Mouse (Mus musculus): Measurements from ENCODE around the gene Snn. TPM values are rescaled to one million over a fixed set of nuclear protein-coding genes. Genes with fewer than 3 reads are reported as not detected.

Gene Snn
- polyA plus RNA-seq, 1 experiment from 2014 or later = 23.2 TPM

DNA sequence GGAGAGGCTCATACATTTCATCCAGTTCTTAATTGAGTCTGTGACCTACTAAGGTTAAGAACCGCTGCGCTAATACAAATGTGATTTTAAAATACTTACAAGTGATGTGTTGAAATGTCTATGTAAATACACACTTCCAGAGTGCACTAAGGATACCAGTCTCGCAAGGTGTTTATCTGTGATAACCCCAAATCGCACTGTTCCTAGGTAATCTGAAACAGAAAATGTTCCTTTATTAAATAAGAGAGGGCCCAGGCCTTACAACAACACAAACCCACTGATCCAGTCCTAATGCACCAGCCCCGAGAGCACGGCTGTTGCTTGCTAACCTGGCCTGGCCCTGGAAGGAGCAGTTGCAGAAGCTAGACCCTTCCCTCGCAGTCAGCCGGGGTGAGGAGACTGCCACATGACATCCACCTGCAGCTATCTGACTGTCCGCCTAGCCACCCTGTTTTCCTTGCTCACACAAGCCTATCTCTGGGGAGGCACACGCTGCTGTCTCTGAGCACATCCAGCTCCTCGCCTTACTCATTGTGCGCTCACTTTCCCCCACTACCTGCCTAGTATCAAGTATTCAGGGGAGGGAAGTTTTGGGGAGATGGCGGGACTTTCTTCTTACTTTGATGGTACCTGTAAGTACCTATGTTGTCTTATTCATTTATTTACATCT is 33.1 kb downstream of the Snn start:
- H3K9ac ChIP-seq = no peak overlapping the region
- 88% methylated on average over 13 of the region's 13 CpGs for WGBS
- H3K4me3 ChIP-seq (replicated peaks) = no peak overlapping the region
- ATAC-seq = no peak
- H3K9me3 ChIP-seq = no peaks in the 10 kb centered on the region
- H3K27me3 ChIP-seq (replicated peaks) = no peaks in the 10 kb centered on the region
- H3K27ac ChIP-seq = no peak overlapping the region
- H3K4me1 ChIP-seq (replicated peaks) = no peaks in the 10 kb centered on the region
- H3K4me2 ChIP-seq (replicated peaks) = no peak overlapping the region
- peaks cover 7% of the 10 kb centered on the region for H3K36me3 ChIP-seq

GRCm38 (mm10) chr16:11097301-11097700 is 36.6 kb downstream of the Snn start:
- H3K9me3 ChIP-seq = no peaks in the 10 kb centered on the region
- no peak overlapping the region for H3K4me2 ChIP-seq (replicated peaks)
- H3K4me3 ChIP-seq (replicated peaks) = no peak overlapping the region
- no peak overlapping the region for H3K27ac ChIP-seq
- H3K9ac ChIP-seq = no peak overlapping the region
- no peak for ATAC-seq
- H3K4me1 ChIP-seq (replicated peaks) = no peaks in the 10 kb centered on the region
- H3K27me3 ChIP-seq (replicated peaks) = no peaks in the 10 kb centered on the region
- 91% methylated on average over 3 of the region's 3 CpGs for WGBS
- peaks cover 5% of the 10 kb centered on the region; the same call in 1 of the 2 replicates for H3K36me3 ChIP-seq

DNA sequence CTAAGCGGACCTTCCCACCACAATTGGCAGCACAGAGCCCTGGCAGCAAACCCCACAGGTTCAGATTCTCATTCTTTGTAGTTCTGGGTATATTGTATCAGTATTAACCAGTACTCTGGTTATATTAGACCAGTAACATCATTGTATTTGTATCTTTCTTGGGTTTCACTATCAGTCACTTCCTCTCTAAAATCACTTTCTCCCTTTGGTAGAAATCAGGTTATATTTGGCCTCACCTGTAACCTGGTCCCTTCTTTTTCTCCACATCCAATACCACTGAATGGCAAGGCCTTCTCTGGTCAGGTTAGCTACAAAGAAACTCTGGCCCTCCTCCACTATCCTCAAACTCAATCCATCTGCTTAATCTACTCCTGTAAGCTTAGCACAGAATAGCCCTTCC is 44.2 kb downstream of the Snn start:
- H3K36me3 ChIP-seq = 0 out of 2 replicates have a peak, but pooled peaks cover 3% of the 10 kb centered on the region
- H3K4me3 ChIP-seq (replicated peaks) = no peak overlapping the region
- H3K9me3 ChIP-seq = no peaks in the 10 kb centered on the region
- no peaks in the 10 kb centered on the region for H3K4me1 ChIP-seq (replicated peaks)
- WGBS = 89% methylated on average over 1 of the region's 1 CpGs
- no peaks in the 10 kb centered on the region for H3K27me3 ChIP-seq (replicated peaks)
- no peak for ATAC-seq
- H3K4me2 ChIP-seq (replicated peaks) = no peak overlapping the region
- no peak overlapping the region for H3K9ac ChIP-seq
- H3K27ac ChIP-seq = no peak overlapping the region

GRCm38 (mm10) chr16:11109198-11109740 is 48.5 kb downstream of the Snn start:
- no peaks in the 10 kb centered on the region for H3K27me3 ChIP-seq (replicated peaks)
- H3K9ac ChIP-seq = no peak overlapping the region
- H3K36me3 ChIP-seq = no peaks in the 10 kb centered on the region
- no peak overlapping the region for H3K27ac ChIP-seq
- no peaks in the 10 kb centered on the region for H3K4me1 ChIP-seq (replicated peaks)
- no peak overlapping the region for H3K4me2 ChIP-seq (replicated peaks)
- H3K9me3 ChIP-seq = no peaks in the 10 kb centered on the region
- WGBS = 61% methylated on average over 4 of the region's 4 CpGs
- no peak overlapping the region for H3K4me3 ChIP-seq (replicated peaks)
- no peak for ATAC-seq

DNA sequence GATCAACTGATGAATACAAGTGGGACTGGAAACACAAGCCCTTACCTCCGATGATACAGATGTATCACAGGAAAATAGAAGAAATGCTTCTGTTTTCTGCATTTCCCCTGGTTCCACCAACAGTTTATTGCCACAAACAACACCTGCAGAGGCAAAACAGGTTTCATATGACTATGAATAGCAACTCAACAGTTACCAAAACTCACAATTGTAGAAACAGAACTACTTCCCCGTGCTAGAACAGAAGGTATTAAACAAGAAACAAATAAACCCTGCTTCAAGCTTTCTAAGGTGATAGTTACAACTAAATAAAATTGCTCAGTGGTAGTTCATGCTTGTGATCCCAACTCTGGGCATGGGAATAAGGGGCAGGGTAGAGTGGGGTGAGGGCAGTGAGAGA is 61.9 kb downstream of the Snn start:
- Histone ChIP-seq H3K4me3 (replicated peaks) (no peak overlapping the region), H3K27me3 (replicated peaks) (no peaks in the 10 kb centered on the region), H3K36me3 (peaks cover 10% of the 10 kb centered on the region), H3K27ac (no peak overlapping the region), H3K9me3 (no peaks in the 10 kb centered on the region), H3K4me1 (replicated peaks) (no peaks in the 10 kb centered on the region), H3K9ac (no peak overlapping the region), H3K4me2 (replicated peaks) (no peak overlapping the region)
- ATAC-seq = no peak
- 94% methylated on average over 2 of the region's 2 CpGs for WGBS

DNA sequence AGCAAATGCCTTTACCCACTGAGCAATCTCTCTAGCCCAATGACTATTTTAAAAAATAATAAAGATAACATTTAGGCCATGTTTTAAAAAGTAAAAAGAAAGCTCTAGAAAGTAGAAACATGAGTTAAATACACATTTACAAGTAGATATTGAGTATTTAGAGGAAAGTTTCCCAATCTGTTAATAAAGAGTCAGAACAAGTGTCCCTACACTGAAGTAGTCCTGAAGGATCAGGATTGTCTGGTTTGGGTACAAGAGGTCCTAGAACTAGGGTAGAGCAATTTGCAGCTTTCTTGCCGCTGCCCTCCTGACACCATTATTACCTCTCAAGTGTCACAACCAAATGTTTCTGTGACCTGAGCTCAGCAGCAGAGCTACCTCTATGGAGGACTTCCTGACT is 63.4 kb downstream of the Snn start:
- Histone ChIP-seq H3K27me3 (replicated peaks) (no peaks in the 10 kb centered on the region), H3K4me3 (replicated peaks) (no peak overlapping the region), H3K4me1 (replicated peaks) (no peaks in the 10 kb centered on the region), H3K4me2 (replicated peaks) (no peak overlapping the region), H3K27ac (no peak overlapping the region), H3K36me3 (peaks cover 9% of the 10 kb centered on the region; the same call in 1 of the 2 replicates), H3K9ac (no peak overlapping the region), H3K9me3 (no peaks in the 10 kb centered on the region)
- ATAC-seq = no peak
- 89% methylated on average over 1 of the region's 1 CpGs for WGBS

Other genes with a start within 250 kb of the Snn start
- gene Gm11172, start 248.0 kb upstream of the Snn start, polyA plus RNA-seq (2015; fragmentation: Nextera tagmentation; extraction: Ambion mirVana) = not detected in 2 replicates
- gene Rmi2, start 225.9 kb upstream of the Snn start, polyA plus RNA-seq (2015; fragmentation: Nextera tagmentation; extraction: Ambion mirVana) = 2.8 and 4.1 TPM in 2 replicates
- gene Litaf, start 5.2 kb downstream of the Snn start, polyA plus RNA-seq (2015; fragmentation: Nextera tagmentation; extraction: Ambion mirVana) = 99.1 and 103 TPM in 2 replicates
- gene Txndc11, start 73.7 kb downstream of the Snn start, polyA plus RNA-seq (2015; fragmentation: Nextera tagmentation; extraction: Ambion mirVana) = 37.7 and 37.8 TPM in 2 replicates
- gene Zc3h7a, start 115.4 kb downstream of the Snn start, polyA plus RNA-seq (2015; fragmentation: Nextera tagmentation; extraction: Ambion mirVana) = 78.5 and 79.8 TPM in 2 replicates
- 183 and 209 TPM in 2 replicates for gene Rsl1d1, start 142.4 kb downstream of the Snn start, polyA plus RNA-seq (2015; fragmentation: Nextera tagmentation; extraction: Ambion mirVana)
- 69.4 and 78.8 TPM in 2 replicates for gene Gspt1, start 193.4 kb downstream of the Snn start, polyA plus RNA-seq (2015; fragmentation: Nextera tagmentation; extraction: Ambion mirVana)

Data from intestine, embryonic 15.5 days (tissue).